Mouse (Mus musculus) heart, adult 2 months (tissue): Measurements from ENCODE around the gene Rd3.

Source experiments
- CTCF ChIP-seq: fragments of 200-600 bp; IDR thresholded peaks from 2 replicates; pipeline ENCODE4 v1.8.1; 2022; ENCODE audit warnings: antibody characterized with exemption, mild to moderate bottlenecking, moderate library complexity
- POLR2A ChIP-seq: fragments of 200-500 bp; IDR thresholded peaks from 2 replicates; pipeline ENCODE4 v1.6.1; 2011; ENCODE audit warnings: mild to moderate bottlenecking, low read depth, low read length, control low read depth; ENCODE audit not compliant: insufficient read depth

GRCm38 (mm10) chr1:191969939-191970338, 7.2 kb upstream of the Rd3 start:
- TF ChIP-seq POLR2A (no peak), CTCF (no peak)
